Mouse (Mus musculus): ENCODE results near the gene Tbccd1. TPM values are rescaled to one million over a fixed set of nuclear protein-coding genes. Genes with fewer than 3 reads are reported as not detected.
"Not testable (repeated sequence)": the region's sequence is repeated elsewhere in the genome, so short reads cannot be mapped to it uniquely, and the experiment has no call there.

The Tbccd1 gene
- polyA plus RNA-seq, 1 experiment from 2014 or later, result 19.3 TPM

DNA sequence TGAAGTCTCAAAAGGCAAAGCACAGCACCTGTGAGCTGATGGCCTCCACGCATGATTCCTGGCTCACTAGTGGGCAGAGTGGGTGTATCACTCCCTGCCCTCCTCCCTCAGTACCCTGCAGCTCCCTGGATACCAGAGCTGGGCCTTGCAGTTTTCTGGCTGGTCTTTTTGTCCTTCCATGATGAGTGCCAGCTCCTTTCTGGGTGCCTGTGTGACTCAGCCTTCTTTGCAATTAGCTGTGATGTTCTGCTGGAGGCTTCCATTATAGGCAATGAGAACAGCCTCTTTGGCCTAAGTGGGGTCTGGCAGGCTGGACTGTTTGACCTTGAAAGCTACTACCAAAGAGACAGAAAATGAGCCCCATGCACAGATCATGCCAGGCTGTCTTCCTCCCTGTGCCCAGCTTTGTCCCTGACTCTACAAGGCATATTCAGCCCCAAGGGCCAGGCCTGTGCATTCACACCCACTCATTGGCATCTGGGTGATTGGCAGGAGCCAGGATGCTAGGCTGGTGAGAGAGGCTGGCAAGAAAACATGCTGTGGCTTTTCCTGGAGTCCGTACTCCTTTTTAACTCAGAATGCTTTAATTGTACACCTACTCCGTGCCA is 78.1 kb downstream of the Tbccd1 start:
- no peaks in the 10 kb centered on the region for H3K9me3 ChIP-seq (ENCODE audit: control insufficient read depth, low read length)
- H3K36me3 ChIP-seq (ENCODE audit: control insufficient read depth, insufficient read depth, low read length), result no peaks in the 10 kb centered on the region
- no peak overlapping the region for H3K4me3 ChIP-seq (ENCODE audit: control insufficient read depth in 1 of 2, insufficient read depth in 1 of 2, low read depth in 1 of 2, low read length in 2 of 2)
- no peaks in the 10 kb centered on the region for H3K27me3 ChIP-seq (ENCODE audit: control insufficient read depth, insufficient read depth, low read length)
- WGBS, result 82% methylated on average over 3 of the region's 3 CpGs
- no peaks in the 10 kb centered on the region for H3K4me1 ChIP-seq (ENCODE audit: control insufficient read depth in 2 of 2, insufficient read depth in 2 of 2, low read length in 2 of 2)
- no peak for ATAC-seq (ENCODE audit: insufficient number of reproducible peaks, insufficient read depth, low FRiP score, low read depth)
- no peak overlapping the region for H3K4me2 ChIP-seq (ENCODE audit: low read length)
- no peak overlapping the region for H3K27ac ChIP-seq (replicated peaks in 1 of 2; ENCODE audit: control insufficient read depth in 1 of 2, insufficient read depth in 1 of 2, low read depth in 2 of 2, low read length in 2 of 2)
- no peak overlapping the region for H3K9ac ChIP-seq (ENCODE audit: low read length)

DNA sequence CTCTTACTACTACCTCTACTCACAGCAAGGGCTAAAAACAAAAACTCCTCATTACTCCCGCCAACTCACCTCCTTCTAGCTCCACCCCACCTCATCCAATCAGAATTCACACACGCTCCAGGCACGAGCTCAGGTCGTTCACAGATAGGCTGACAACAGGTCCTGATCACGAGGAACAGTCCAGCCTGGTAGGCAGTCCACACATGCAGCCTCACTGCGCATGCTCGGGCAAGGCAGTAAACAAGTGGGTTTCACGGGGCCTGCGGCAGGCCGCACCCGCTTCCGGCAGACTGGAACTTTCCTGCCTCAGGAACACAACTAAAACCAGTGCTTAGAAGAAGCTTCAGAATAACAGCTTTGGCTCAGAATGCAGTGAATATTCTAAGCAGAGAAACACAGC is 79.2 kb downstream of the Tbccd1 start:
- H3K27ac ChIP-seq (replicated peaks in 1 of 2; ENCODE audit: control insufficient read depth in 1 of 2, insufficient read depth in 1 of 2, low read depth in 2 of 2, low read length in 2 of 2); H3K27me3 ChIP-seq (ENCODE audit: control insufficient read depth, insufficient read depth, low read length); ATAC-seq (ENCODE audit: insufficient number of reproducible peaks, insufficient read depth, low FRiP score, low read depth); H3K4me3 ChIP-seq (ENCODE audit: control insufficient read depth in 1 of 2, insufficient read depth in 1 of 2, low read depth in 1 of 2, low read length in 2 of 2); H3K9ac ChIP-seq (ENCODE audit: low read length); H3K36me3 ChIP-seq (ENCODE audit: control insufficient read depth, insufficient read depth, low read length); H3K9me3 ChIP-seq (ENCODE audit: control insufficient read depth, low read length); H3K4me2 ChIP-seq (ENCODE audit: low read length); H3K4me1 ChIP-seq (ENCODE audit: control insufficient read depth in 2 of 2, insufficient read depth in 2 of 2, low read length in 2 of 2): not testable (repeated sequence)
- 88% methylated on average over 12 of the region's 12 CpGs for WGBS

DNA sequence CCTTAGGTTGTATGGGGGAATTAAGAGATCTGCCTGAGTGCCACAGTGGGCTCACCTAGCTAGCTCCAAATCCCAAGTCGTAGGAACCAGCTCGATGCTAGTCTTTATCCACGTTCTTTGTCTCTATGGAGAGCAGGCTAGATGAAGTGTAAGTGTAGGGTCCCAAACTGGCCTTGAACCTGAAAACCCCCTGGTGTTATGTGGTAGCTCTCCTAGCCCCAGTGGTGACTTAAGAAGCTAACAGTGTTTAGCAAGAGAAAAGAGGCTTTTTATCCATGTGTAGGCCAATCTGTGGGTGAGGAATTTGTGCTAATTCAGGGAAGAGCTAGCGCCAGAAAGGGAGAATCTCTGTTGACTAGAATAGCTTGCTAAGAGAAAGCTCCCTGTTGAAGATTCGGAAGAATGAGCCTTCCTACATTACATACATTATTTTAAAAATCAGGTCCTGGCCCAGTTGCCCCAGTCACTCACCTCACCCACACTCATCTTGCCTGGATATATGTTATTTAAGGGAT is 81.9 kb downstream of the Tbccd1 start:
- Histone ChIP-seq H3K4me1 (ENCODE audit: control insufficient read depth in 2 of 2, insufficient read depth in 2 of 2, low read length in 2 of 2) (peaks cover 7% of the 10 kb centered on the region in 2 experiments; a peak in 2 of 4 replicates), H3K9ac (ENCODE audit: low read length) (no peak overlapping the region), H3K27ac (replicated peaks in 1 of 2; ENCODE audit: control insufficient read depth in 1 of 2, insufficient read depth in 1 of 2, low read depth in 2 of 2, low read length in 2 of 2) (no peak overlapping the region), H3K27me3 (ENCODE audit: control insufficient read depth, insufficient read depth, low read length) (no peaks in the 10 kb centered on the region), H3K36me3 (ENCODE audit: control insufficient read depth, insufficient read depth, low read length) (no peaks in the 10 kb centered on the region), H3K4me2 (ENCODE audit: low read length) (no peak overlapping the region), H3K9me3 (ENCODE audit: control insufficient read depth, low read length) (no peaks in the 10 kb centered on the region), H3K4me3 (ENCODE audit: control insufficient read depth in 1 of 2, insufficient read depth in 1 of 2, low read depth in 1 of 2, low read length in 2 of 2) (no peak overlapping the region)
- no peak for ATAC-seq (ENCODE audit: insufficient number of reproducible peaks, insufficient read depth, low FRiP score, low read depth)
- 66% methylated on average over 5 of the region's 5 CpGs for WGBS

DNA sequence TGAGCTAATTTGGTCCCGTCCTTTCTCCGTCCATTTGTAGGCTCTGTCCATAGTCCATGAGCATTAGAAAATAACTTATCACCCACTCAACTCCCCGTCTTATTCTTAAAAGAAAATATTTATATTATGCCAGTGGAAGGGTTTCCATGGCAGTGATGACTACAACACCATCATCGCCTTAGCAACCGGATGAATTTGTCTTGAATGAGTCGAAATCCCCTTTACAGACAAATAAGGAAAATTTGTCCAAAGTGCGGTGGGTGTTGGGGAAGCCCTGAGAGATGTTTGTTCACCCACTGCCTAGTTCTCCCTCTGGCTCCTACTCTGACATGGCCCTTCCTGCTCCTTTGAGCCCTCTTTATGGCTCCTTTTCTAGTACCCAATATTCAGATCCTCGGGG is 88.8 kb downstream of the Tbccd1 start:
- Histone ChIP-seq H3K4me1 (ENCODE audit: control insufficient read depth in 2 of 2, insufficient read depth in 2 of 2, low read length in 2 of 2) (peaks cover 11 to 13% of the 10 kb centered on the region in 2 experiments; a peak in 3 of 4 replicates), H3K27ac (replicated peaks in 1 of 2; ENCODE audit: control insufficient read depth in 1 of 2, insufficient read depth in 1 of 2, low read depth in 2 of 2, low read length in 2 of 2) (no peak overlapping the region), H3K9ac (ENCODE audit: low read length) (no peak overlapping the region), H3K27me3 (ENCODE audit: control insufficient read depth, insufficient read depth, low read length) (no peaks in the 10 kb centered on the region), H3K4me2 (ENCODE audit: low read length) (no peak overlapping the region), H3K4me3 (ENCODE audit: control insufficient read depth in 1 of 2, insufficient read depth in 1 of 2, low read depth in 1 of 2, low read length in 2 of 2) (no peak overlapping the region), H3K9me3 (ENCODE audit: control insufficient read depth, low read length) (no peaks in the 10 kb centered on the region), H3K36me3 (ENCODE audit: control insufficient read depth, insufficient read depth, low read length) (no peaks in the 10 kb centered on the region)
- ATAC-seq (ENCODE audit: insufficient number of reproducible peaks, insufficient read depth, low FRiP score, low read depth), result no peak
- WGBS, result 86% methylated on average over 8 of the region's 8 CpGs

DNA sequence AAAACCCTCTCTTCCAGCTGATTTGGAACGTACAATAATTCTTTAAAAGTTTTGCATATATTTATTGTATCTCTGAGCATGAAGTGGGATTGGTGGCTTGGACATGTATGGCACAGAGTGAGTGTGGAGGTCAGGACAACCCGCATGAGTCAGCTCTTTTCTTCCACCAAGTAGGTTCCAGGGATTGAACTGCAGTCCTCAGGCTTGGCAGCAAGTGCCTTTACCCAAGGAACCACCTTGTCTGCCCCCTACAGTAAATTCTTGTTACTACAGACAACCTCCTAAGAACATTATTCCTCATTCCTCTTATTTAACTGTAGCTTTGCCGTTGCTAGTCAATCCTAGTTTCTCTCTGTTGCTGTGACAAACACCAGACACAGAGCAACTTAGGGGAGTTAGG is 90.1 kb downstream of the Tbccd1 start:
- Histone ChIP-seq H3K4me1 (ENCODE audit: control insufficient read depth in 2 of 2, insufficient read depth in 2 of 2, low read length in 2 of 2) (peaks cover 5 to 7% of the 10 kb centered on the region in 2 experiments; a peak in 2 of 4 replicates), H3K4me3 (ENCODE audit: control insufficient read depth in 1 of 2, insufficient read depth in 1 of 2, low read depth in 1 of 2, low read length in 2 of 2) (no peak overlapping the region), H3K9ac (ENCODE audit: low read length) (no peak overlapping the region), H3K36me3 (ENCODE audit: control insufficient read depth, insufficient read depth, low read length) (no peaks in the 10 kb centered on the region), H3K9me3 (ENCODE audit: control insufficient read depth, low read length) (no peaks in the 10 kb centered on the region), H3K4me2 (ENCODE audit: low read length) (no peak overlapping the region), H3K27ac (replicated peaks in 1 of 2; ENCODE audit: control insufficient read depth in 1 of 2, insufficient read depth in 1 of 2, low read depth in 2 of 2, low read length in 2 of 2) (no peak overlapping the region), H3K27me3 (ENCODE audit: control insufficient read depth, insufficient read depth, low read length) (no peaks in the 10 kb centered on the region)
- WGBS, result 87% methylated on average over 3 of the region's 3 CpGs
- ATAC-seq (ENCODE audit: insufficient number of reproducible peaks, insufficient read depth, low FRiP score, low read depth), result no peak

DNA sequence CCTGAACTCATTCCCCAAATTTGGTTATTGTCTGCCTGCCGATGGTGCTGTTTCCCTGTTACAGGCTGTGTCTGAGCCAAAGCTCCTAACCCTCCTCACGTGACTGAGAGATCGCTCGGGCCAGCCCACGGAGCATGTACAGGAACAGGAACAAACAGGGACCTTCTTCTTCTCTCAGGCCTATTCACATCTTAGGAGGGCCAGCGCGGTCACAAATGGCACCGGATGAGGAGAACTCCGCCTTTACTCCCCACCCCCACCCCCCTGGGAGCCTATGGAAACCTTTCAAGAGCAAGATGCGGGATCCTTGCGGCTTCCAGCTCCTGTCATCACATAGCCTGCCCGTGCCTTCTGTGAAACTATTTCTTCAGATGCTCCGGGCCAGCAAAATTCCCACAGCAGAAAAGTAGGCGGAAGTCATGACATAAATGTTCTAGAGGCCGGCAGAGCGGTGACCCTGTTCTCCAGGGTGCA is 90.7 kb downstream of the Tbccd1 start:
- H3K9ac ChIP-seq (ENCODE audit: low read length), result no peak overlapping the region
- no peak overlapping the region for H3K27ac ChIP-seq (replicated peaks in 1 of 2; ENCODE audit: control insufficient read depth in 1 of 2, insufficient read depth in 1 of 2, low read depth in 2 of 2, low read length in 2 of 2)
- H3K4me1 ChIP-seq (ENCODE audit: control insufficient read depth in 2 of 2, insufficient read depth in 2 of 2, low read length in 2 of 2), result peaks cover 5 to 7% of the 10 kb centered on the region in 2 experiments; a peak in 2 of 4 replicates
- 38% methylated on average over 16 of the region's 16 CpGs for WGBS
- no peaks in the 10 kb centered on the region for H3K9me3 ChIP-seq (ENCODE audit: control insufficient read depth, low read length)
- no peaks in the 10 kb centered on the region for H3K27me3 ChIP-seq (ENCODE audit: control insufficient read depth, insufficient read depth, low read length)
- ATAC-seq (ENCODE audit: insufficient number of reproducible peaks, insufficient read depth, low FRiP score, low read depth), result no peak
- peak overlapping the region; percentile 1 to 14; a peak in 2 of 4 replicates for H3K4me3 ChIP-seq (ENCODE audit: control insufficient read depth in 1 of 2, insufficient read depth in 1 of 2, low read depth in 1 of 2, low read length in 2 of 2)
- peak overlapping the region; percentile 52 for H3K4me2 ChIP-seq (ENCODE audit: low read length)
- no peaks in the 10 kb centered on the region for H3K36me3 ChIP-seq (ENCODE audit: control insufficient read depth, insufficient read depth, low read length)

DNA sequence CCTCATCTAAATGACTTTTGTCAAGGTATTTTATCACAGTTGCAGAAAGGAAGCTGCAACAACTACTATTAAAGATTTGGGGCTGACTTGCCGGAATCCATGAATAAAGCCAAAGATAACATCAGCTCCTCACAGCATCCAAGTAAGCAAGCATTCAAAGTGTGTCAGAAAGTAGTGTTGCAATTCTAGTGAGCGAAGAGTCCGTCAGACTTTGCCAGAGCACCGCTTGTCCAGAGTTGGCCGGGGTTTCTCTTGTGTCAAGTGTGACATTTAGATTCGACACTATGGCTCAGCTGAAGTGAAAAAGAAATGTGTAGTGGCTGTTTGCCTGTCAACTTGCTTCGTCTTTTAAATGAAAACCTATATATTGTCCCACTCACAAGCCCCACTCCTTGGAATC is 91.9 kb downstream of the Tbccd1 start:
- Histone ChIP-seq H3K27me3 (ENCODE audit: control insufficient read depth, insufficient read depth, low read length) (no peaks in the 10 kb centered on the region), H3K9me3 (ENCODE audit: control insufficient read depth, low read length) (peaks cover 5% of the 10 kb centered on the region; the same call in 1 of the 2 replicates), H3K36me3 (ENCODE audit: control insufficient read depth, insufficient read depth, low read length) (no peaks in the 10 kb centered on the region), H3K4me1 (ENCODE audit: control insufficient read depth in 2 of 2, insufficient read depth in 2 of 2, low read length in 2 of 2) (peaks cover 5 to 7% of the 10 kb centered on the region in 2 experiments; a peak in 2 of 4 replicates), H3K9ac (ENCODE audit: low read length) (no peak overlapping the region), H3K4me3 (ENCODE audit: control insufficient read depth in 1 of 2, insufficient read depth in 1 of 2, low read depth in 1 of 2, low read length in 2 of 2) (no peak overlapping the region), H3K4me2 (ENCODE audit: low read length) (no peak overlapping the region), H3K27ac (replicated peaks in 1 of 2; ENCODE audit: control insufficient read depth in 1 of 2, insufficient read depth in 1 of 2, low read depth in 2 of 2, low read length in 2 of 2) (no peak overlapping the region)
- no peak for ATAC-seq (ENCODE audit: insufficient number of reproducible peaks, insufficient read depth, low FRiP score, low read depth)
- 76% methylated on average over 7 of the region's 7 CpGs for WGBS
